Comparison of ENCODE assay signal across 8 mouse cellular contexts in genomic region chr14:20929814-20930434, GRCm38 (mm10). TPM values are rescaled to one million over a fixed set of nuclear protein-coding genes. Genes with fewer than 3 reads are reported as not detected.
A peak's percentile ranks its signal among the peaks of the same experiment; 100 is the strongest.
DNase-seq lines count a peak whose midpoint lies in the region; ATAC-seq and TF ChIP-seq lines count a peak whose summit lies in the region.

No protein-coding gene starts in this region.

- TF ChIP-seq CTCF in C2C12 (IDR thresholded peaks at IDR 0.05; ENCODE audit: control insufficient read depth, insufficient read depth, insufficient read length), result no peak
- TF ChIP-seq CTCF in heart, adult 2 months (IDR thresholded peaks at IDR 0.05), result no peak

- H3K27ac ChIP-seq in heart, adult 2 months, result peak overlapping the region; percentile 97
- H3K27ac ChIP-seq in kidney, embryonic 15.5 days, result peak overlapping the region; percentile 89
- peak overlapping the region; percentile 83 for H3K27ac ChIP-seq in lung, embryonic 15.5 days
- H3K27ac ChIP-seq in neural tube, embryonic 15.5 days (replicated peaks), result peak overlapping the region; percentile 83

- ATAC-seq in kidney, embryonic 15.5 days (replicated peaks; ENCODE audit: low FRiP score), result peak; percentile 9
- ATAC-seq in lung, embryonic 15.5 days (ENCODE audit: borderline replicate concordance, extremely low read depth, low FRiP score, low TSS enrichment), result peak; percentile 14; the same call in 1 of the 2 replicates
- peak; percentile 55 for ATAC-seq in neural tube, embryonic 15.5 days (ENCODE audit: low FRiP score)

- peak overlapping the region; percentile 92 for H3K4me3 ChIP-seq in C2C12 (ENCODE audit: insufficient read depth, poor library complexity, severe bottlenecking)
- H3K4me3 ChIP-seq in heart, adult 2 months, result peak overlapping the region; percentile 82
- peak overlapping the region; percentile 89 for H3K4me3 ChIP-seq in kidney, embryonic 15.5 days (replicated peaks)
- H3K4me3 ChIP-seq in lung, embryonic 15.5 days, result peak overlapping the region; percentile 80
- peak overlapping the region; percentile 58 for H3K4me3 ChIP-seq in neural tube, embryonic 15.5 days (replicated peaks)

- peaks cover 58% of the 10 kb centered on the region for H3K79me2 ChIP-seq in C2C12 (ENCODE audit: control insufficient read depth, insufficient read depth)
- H3K79me2 ChIP-seq in heart, adult 2 months (replicated peaks; ENCODE audit: control insufficient read depth, insufficient read depth, low read length), result peaks cover 6% of the 10 kb centered on the region

- H3K36me3 ChIP-seq in C2C12 (ENCODE audit: control insufficient read depth, insufficient read depth), result peaks cover 17% of the 10 kb centered on the region
- peaks cover 25% of the 10 kb centered on the region for H3K36me3 ChIP-seq in heart, adult 2 months (ENCODE audit: control insufficient read depth, insufficient read depth, low read length)
- no peaks in the 10 kb centered on the region for H3K36me3 ChIP-seq in kidney, embryonic 15.5 days
- H3K36me3 ChIP-seq in lung, embryonic 15.5 days, result no peaks in the 10 kb centered on the region
- H3K36me3 ChIP-seq in neural tube, embryonic 15.5 days, result no peaks in the 10 kb centered on the region

- no peaks in the 10 kb centered on the region for H3K27me3 ChIP-seq in C2C12 (ENCODE audit: control insufficient read depth, insufficient read depth, insufficient read length)
- no peaks in the 10 kb centered on the region; the same call in 1 of the 2 replicates for H3K27me3 ChIP-seq in heart, adult 2 months (ENCODE audit: control insufficient read depth, insufficient read depth, low read length)
- H3K27me3 ChIP-seq in kidney, embryonic 15.5 days, result no peaks in the 10 kb centered on the region
- H3K27me3 ChIP-seq in lung, embryonic 15.5 days, result no peaks in the 10 kb centered on the region
- H3K27me3 ChIP-seq in neural tube, embryonic 15.5 days (replicated peaks), result no peaks in the 10 kb centered on the region

- WGBS in heart, adult 2 months, result 1% methylated on average over 19 of the region's 19 CpGs
- WGBS in kidney, embryonic 15.5 days, result 1% methylated on average over 19 of the region's 19 CpGs
- WGBS in lung, embryonic 15.5 days, result under 1% methylated on average over 19 of the region's 19 CpGs
- WGBS in neural tube, embryonic 15.5 days, result under 1% methylated on average over 19 of the region's 19 CpGs

- H3K4me1 ChIP-seq in heart, adult 2 months (ENCODE audit: control insufficient read depth, insufficient read depth, low read length), result peaks cover 6% of the 10 kb centered on the region
- H3K4me1 ChIP-seq in kidney, embryonic 15.5 days, result peaks cover 27% of the 10 kb centered on the region
- peaks cover 29% of the 10 kb centered on the region for H3K4me1 ChIP-seq in lung, embryonic 15.5 days
- H3K4me1 ChIP-seq in neural tube, embryonic 15.5 days, result peaks cover 17% of the 10 kb centered on the region

- intact Hi-C loops in heart, adult 2 months (cut with DNase I), result loop anchor here (2.0 to 5.0 kb wide), 4 partner anchors 45 to 125 kb away; no protein-coding TSS in a partner anchor

- H3ac ChIP-seq in C2C12 (ENCODE audit: control insufficient read depth, insufficient read length, low read depth), result peak overlapping the region; percentile 66

- no peak for TF ChIP-seq EP300 in heart, adult 2 months (IDR thresholded peaks at IDR 0.05; ENCODE audit: insufficient read depth, low read depth, low read length)

- peak overlapping the region; percentile 86 for H3K9ac ChIP-seq in heart, adult 2 months (ENCODE audit: low read depth, low read length)
- peak overlapping the region; percentile 86 for H3K9ac ChIP-seq in kidney, embryonic 15.5 days
- peak overlapping the region; percentile 76 for H3K9ac ChIP-seq in lung, embryonic 15.5 days
- peak overlapping the region; percentile 63 for H3K9ac ChIP-seq in neural tube, embryonic 15.5 days (replicated peaks)

- peak; percentile 32 for DNase-seq in adrenal gland, adult 8-10 months
- DNase-seq in adrenal gland, adult (ENCODE audit: inconsistent age in 2 of 2, low spot score in 1 of 2), result no peak
- peak; percentile 20 for DNase-seq in cerebellum, postnatal 14 days
- DNase-seq in heart, adult 2 months, result peak in 1 of 2 experiments; percentile 55

- H3K79me3 ChIP-seq in C2C12 (ENCODE audit: low read depth), result peaks cover 55% of the 10 kb centered on the region

- no peak for TF ChIP-seq POLR2A in heart, adult 2 months (IDR thresholded peaks at IDR 0.05; ENCODE audit: insufficient read depth, low read depth, low read length)

- H3K4me2 ChIP-seq in kidney, embryonic 15.5 days, result peak overlapping the region; percentile 81
- H3K4me2 ChIP-seq in lung, embryonic 15.5 days, result peak overlapping the region; percentile 75
- peak overlapping the region; percentile 73 for H3K4me2 ChIP-seq in neural tube, embryonic 15.5 days

- no peaks in the 10 kb centered on the region for H3K9me3 ChIP-seq in kidney, embryonic 15.5 days (replicated peaks)
- H3K9me3 ChIP-seq in lung, embryonic 15.5 days, result no peaks in the 10 kb centered on the region
- no peaks in the 10 kb centered on the region for H3K9me3 ChIP-seq in neural tube, embryonic 15.5 days (replicated peaks)

TF ChIP-seq in C2C12, 6 proteins besides CTCF, POLR2A, EP300 and RAD21:
- no peak for TF ChIP-seq MYOG (IDR thresholded peaks at IDR 0.05; ENCODE audit: control insufficient read depth, extremely low read depth, insufficient read length)
- no peak for TF ChIP-seq MAX (IDR thresholded peaks at IDR 0.05)
- TF ChIP-seq FOSL1 (IDR thresholded peaks at IDR 0.05; ENCODE audit: insufficient read depth, low read length, poor library complexity, severe bottlenecking), result no peak
- no peak for TF ChIP-seq MYOD1 (IDR thresholded peaks at IDR 0.05; ENCODE audit: control insufficient read depth, insufficient read length, low read depth)
- TF ChIP-seq USF1 (IDR thresholded peaks at IDR 0.05; ENCODE audit: low read depth), result no peak
- no peak for TF ChIP-seq CEBPB (IDR thresholded peaks at IDR 0.05; ENCODE audit: low read depth)

RNA-seq across cellular contexts. Expression of gene Vcl, which starts 0.7 kb away (rescaled TPM):
- total RNA-seq in adrenal gland, adult 8-10 months (2022), result 100 to 1,000 TPM in 2 of 4 experiments, 10 to 100 TPM in 2; 78.2 to 176 (median 131) TPM
- polyA plus RNA-seq in C2C12 (2012; fragmentation: generic; extraction: Trizol), result 129 TPM
- 100 to 1,000 TPM; 102 to 103 TPM for total RNA-seq in heart, adult 2 months (2021)
- 62.4 and 117 TPM in 2 replicates for polyA plus RNA-seq in heart, adult 2 months (2012; rRNA removed)
- polyA plus RNA-seq in kidney, embryonic 15.5 days (2015; fragmentation: Nextera tagmentation; extraction: Ambion mirVana), result 46.4 and 51.3 TPM in 2 replicates
- 60.2 and 62.7 TPM in 2 replicates for polyA plus RNA-seq in lung, embryonic 15.5 days (2015; fragmentation: Nextera tagmentation; extraction: Ambion mirVana)
- 17.5 and 23.3 TPM in 2 replicates for polyA plus RNA-seq in neural tube, embryonic 15.5 days (2015; fragmentation: Nextera tagmentation; extraction: Ambion mirVana)

Comparison
In these comparisons a context has a peak if more than half of its experiments do, and no peak if none do; other contexts are left out.
1. DNase-seq: peak in adrenal gland, adult 8-10 months (single experiment) and cerebellum, postnatal 14 days (2 of 2); none in adrenal gland, adult (0 of 2).
2. Peak in every context shown above with its lines, with median percentiles within 50 percentile points of each other: H3K4me3 ChIP-seq, H3K27ac ChIP-seq, H3K9ac ChIP-seq, ATAC-seq and H3K4me2 ChIP-seq.